Mouse (Mus musculus) bone marrow macrophage, adult 2 months (primary cell): Measurements from ENCODE around the gene Gtf2a1l.

Source experiments
- CTCF ChIP-seq: IDR thresholded peaks from 2 replicates; pipeline ENCODE4 v1.5.1; 2012; ENCODE audit warnings: low read depth, mild to moderate bottlenecking, low read length, moderate library complexity
- POLR2A ChIP-seq: IDR thresholded peaks from 2 replicates; pipeline ENCODE4 v1.6.1; 2012; ENCODE audit warnings: mild to moderate bottlenecking, low read depth, low read length, borderline replicate concordance

GRCm38 (mm10) chr17:88703112-88703511 lies 34.7 kb downstream of the Gtf2a1l start:
- no peak for TF ChIP-seq POLR2A
- TF ChIP-seq CTCF = no peak
